Comparison of ENCODE assay signal across 10 mouse cellular contexts in the genomic region with DNA sequence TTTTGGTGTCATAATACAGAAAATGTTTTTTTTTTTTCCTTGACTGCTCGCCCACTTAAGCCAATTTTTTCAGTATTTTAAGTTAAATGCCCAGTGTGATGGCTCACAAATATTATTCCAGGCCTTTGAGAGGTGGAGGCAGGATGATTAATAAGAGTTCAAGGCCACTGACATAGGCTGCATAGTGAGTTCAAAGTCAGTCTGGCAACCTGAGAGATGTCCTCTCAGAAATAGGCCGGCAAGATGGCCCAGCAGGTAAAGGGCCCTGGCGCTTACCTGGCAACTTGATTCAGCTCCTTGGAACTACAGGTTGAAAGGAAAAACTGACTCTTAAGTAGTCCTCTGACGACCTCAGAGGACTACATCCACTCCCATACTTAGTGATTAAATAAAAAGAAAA. TPM values are rescaled to one million over a fixed set of nuclear protein-coding genes. Genes with fewer than 3 reads are reported as not detected.
DNase-seq lines count a peak whose midpoint lies in the region; ATAC-seq and TF ChIP-seq lines count a peak whose summit lies in the region.
"Had no signal": no experiment of that assay in that cellular context is flagged by ENCODE, and none has a peak within 500 bp of the region (broad histone marks: within the 10 kb centered on the region; RNA-seq: fewer than 3 reads in every experiment).

No protein-coding gene starts in this region.

- no peaks in the 10 kb centered on the region for H3K36me3 ChIP-seq in kidney, embryonic 14.5 days (ENCODE audit: control insufficient read depth, insufficient read depth, low read length)
- 0 out of 2 replicates have a peak, but pooled peaks cover 6% of the 10 kb centered on the region for H3K36me3 ChIP-seq in embryonic facial prominence, embryonic 13.5 days
- no peaks in the 10 kb centered on the region for H3K36me3 ChIP-seq in intestine, embryonic 15.5 days
- no peaks in the 10 kb centered on the region for H3K36me3 ChIP-seq in midbrain, postnatal 0 days (ENCODE audit: insufficient read depth, low read length)

- peak overlapping the region; percentile 97; the same call in 1 of the 2 replicates for H3K9ac ChIP-seq in kidney, embryonic 14.5 days (ENCODE audit: low read depth, low read length)
- peak overlapping the region; percentile 98 for H3K9ac ChIP-seq in embryonic facial prominence, embryonic 13.5 days
- no peak overlapping the region for H3K9ac ChIP-seq in intestine, embryonic 15.5 days
- H3K9ac ChIP-seq in midbrain, postnatal 0 days (replicated peaks; ENCODE audit: low read length, poor library complexity, severe bottlenecking) = 0 out of 2 replicates have a peak overlapping the region, but pooled peaks have one; percentile 9

- peak overlapping the region; percentile 69 for H3K4me2 ChIP-seq in kidney, embryonic 14.5 days (replicated peaks; ENCODE audit: low read depth, low read length)
- H3K4me2 ChIP-seq in embryonic facial prominence, embryonic 13.5 days = peak overlapping the region; percentile 74
- peak overlapping the region; percentile 64 for H3K4me2 ChIP-seq in intestine, embryonic 15.5 days (replicated peaks)
- H3K4me2 ChIP-seq in midbrain, postnatal 0 days (ENCODE audit: low read depth, low read length, poor library complexity, severe bottlenecking) = peak overlapping the region; percentile 76

- peaks cover 25% of the 10 kb centered on the region for H3K4me1 ChIP-seq in kidney, embryonic 14.5 days (ENCODE audit: control insufficient read depth, insufficient read depth, low read length)
- H3K4me1 ChIP-seq in embryonic facial prominence, embryonic 13.5 days = peaks cover 23% of the 10 kb centered on the region
- peaks cover 11% of the 10 kb centered on the region; the same call in 1 of the 2 replicates for H3K4me1 ChIP-seq in intestine, embryonic 15.5 days (replicated peaks)
- H3K4me1 ChIP-seq in midbrain, postnatal 0 days (ENCODE audit: insufficient read depth, low read length) = peaks cover 7% of the 10 kb centered on the region

- no peak overlapping the region for H3K27ac ChIP-seq in kidney, embryonic 14.5 days (ENCODE audit: low read depth, low read length)
- H3K27ac ChIP-seq in embryonic facial prominence, embryonic 13.5 days = no peak overlapping the region
- no peak overlapping the region for H3K27ac ChIP-seq in intestine, embryonic 15.5 days
- H3K27ac ChIP-seq in midbrain, postnatal 0 days (ENCODE audit: low read depth, low read length) = no peak overlapping the region

- no peaks in the 10 kb centered on the region for H3K27me3 ChIP-seq in kidney, embryonic 14.5 days (ENCODE audit: control insufficient read depth, insufficient read depth, low read length)
- H3K27me3 ChIP-seq in embryonic facial prominence, embryonic 13.5 days = no peaks in the 10 kb centered on the region
- no peaks in the 10 kb centered on the region for H3K27me3 ChIP-seq in intestine, embryonic 15.5 days (replicated peaks)
- H3K27me3 ChIP-seq in midbrain, postnatal 0 days (ENCODE audit: insufficient read depth, low read length) = no peaks in the 10 kb centered on the region

- no peaks in the 10 kb centered on the region for H3K9me3 ChIP-seq in kidney, embryonic 14.5 days (ENCODE audit: control insufficient read depth, low read length)
- no peaks in the 10 kb centered on the region for H3K9me3 ChIP-seq in embryonic facial prominence, embryonic 13.5 days
- no peaks in the 10 kb centered on the region for H3K9me3 ChIP-seq in intestine, embryonic 15.5 days
- H3K9me3 ChIP-seq in midbrain, postnatal 0 days (ENCODE audit: low read length) = no peaks in the 10 kb centered on the region

- 48% methylated on average over 4 of the region's 4 CpGs for WGBS in kidney, embryonic 14.5 days
- WGBS in embryonic facial prominence, embryonic 13.5 days = 45% methylated on average over 4 of the region's 4 CpGs
- 47% methylated on average over 4 of the region's 4 CpGs for WGBS in intestine, embryonic 15.5 days
- WGBS in midbrain, postnatal 0 days = 39% methylated on average over 4 of the region's 4 CpGs

- peak overlapping the region; percentile 93 for H3K4me3 ChIP-seq in kidney, embryonic 14.5 days (ENCODE audit: low read length)
- peak overlapping the region; percentile 91 for H3K4me3 ChIP-seq in embryonic facial prominence, embryonic 13.5 days
- H3K4me3 ChIP-seq in intestine, embryonic 15.5 days (replicated peaks) = peak overlapping the region; percentile 94; the same call in 1 of the 2 replicates
- peak overlapping the region; percentile 72 for H3K4me3 ChIP-seq in midbrain, postnatal 0 days (ENCODE audit: low read depth, low read length)

- TF ChIP-seq CTCF in midbrain, postnatal 0 days (IDR thresholded peaks at IDR 0.05) = no peak

- DNase-seq in kidney, adult 18-20 months = no peak
- DNase-seq in midbrain, postnatal 0 days (ENCODE audit: low spot score) = no peak
- no peak for DNase-seq in frontal cortex, postnatal 36 days (ENCODE audit: low spot score in 2 of 2)
- no peak for DNase-seq in right cerebral cortex, postnatal 10 days (ENCODE audit: low spot score in 2 of 2)
- DNase-seq: cerebellum, adult 11 months; layer of hippocampus, adult 9-11 months had no signal

- ATAC-seq in kidney, embryonic 14.5 days (ENCODE audit: low FRiP score, low TSS enrichment) = no peak
- ATAC-seq in embryonic facial prominence, embryonic 13.5 days (ENCODE audit: insufficient number of reproducible peaks, insufficient read depth, low FRiP score, low TSS enrichment, low read depth) = no peak
- ATAC-seq in intestine, embryonic 15.5 days = no peak
- no peak for ATAC-seq in midbrain, postnatal 0 days (ENCODE audit: low FRiP score)
- ATAC-seq in cerebellum, adult (ENCODE audit: insufficient number of reproducible peaks, low FRiP score, low TSS enrichment) = no peak

RNA-seq across cellular contexts. Expression of a gene that starts 1.9 kb away (rescaled TPM):
- 18.6 and 27.0 TPM in 2 replicates for polyA plus RNA-seq in kidney, embryonic 14.5 days (2014; fragmentation: Nextera tagmentation; extraction: Ambion mirVana)
- 25.1 and 26.5 TPM in 2 replicates for polyA plus RNA-seq in embryonic facial prominence, embryonic 13.5 days (2015; fragmentation: Nextera tagmentation; extraction: Ambion mirVana)
- 25.0 and 25.5 TPM in 2 replicates for polyA plus RNA-seq in intestine, embryonic 15.5 days (2015; fragmentation: Nextera tagmentation; extraction: Ambion mirVana)
- total RNA-seq in midbrain, postnatal 0 days (2014; rRNA removed) = 16.9 and 24.8 TPM in 2 replicates
- polyA plus RNA-seq in midbrain, postnatal 0 days (2015; fragmentation: Nextera tagmentation; extraction: Ambion mirVana) = 10.3 and 11.5 TPM in 2 replicates
